Mouse (Mus musculus) limb, embryonic 15.5 days (tissue): ENCODE results near the gene Tex50. TPM values are rescaled to one million over a fixed set of nuclear protein-coding genes. Genes with fewer than 3 reads are reported as not detected.
"Not testable (repeated sequence)": the region's sequence is repeated elsewhere in the genome, so short reads cannot be mapped to it uniquely, and the experiment has no call there.

Experiments
- ATAC-seq: fragments of 200-750 bp; cut with Nextera tagmentation; 2 replicates; pipeline ENCODE4 v1.8.0; 2017; ENCODE audit warnings: low read depth, moderate TSS enrichment; ENCODE audit not compliant: insufficient number of reproducible peaks, low FRiP score, low TSS enrichment
- H3K27ac ChIP-seq: fragments of 300-500 bp; sonication (generic); 2 replicates; pipeline ENCODE4 v1.5.1; 2015; ENCODE audit warnings: moderate library complexity, mild to moderate bottlenecking, inconsistent platforms
- H3K27me3 ChIP-seq: fragments of 300-500 bp; sonication (generic); 2 replicates; pipeline ENCODE4 v1.6.1; 2015; ENCODE audit warnings: inconsistent platforms
- H3K36me3 ChIP-seq: fragments of 300-500 bp; sonication (generic); 2 replicates; pipeline ENCODE4 v1.6.1; 2015; ENCODE audit warnings: inconsistent platforms
- H3K4me1 ChIP-seq: fragments of 300-500 bp; sonication (generic); 2 replicates; pipeline ENCODE4 v1.6.1; 2015; ENCODE audit warnings: inconsistent platforms
- H3K4me2 ChIP-seq: fragments of 300-500 bp; sonication (generic); 2 replicates; pipeline ENCODE4 v1.6.1; 2015; ENCODE audit warnings: mild to moderate bottlenecking, inconsistent platforms
- H3K4me3 ChIP-seq: fragments of 300-500 bp; sonication (generic); 2 replicates; pipeline ENCODE4 v1.5.1; 2015; ENCODE audit warnings: mild to moderate bottlenecking, inconsistent platforms
- H3K9ac ChIP-seq: fragments of 300-500 bp; sonication (generic); 2 replicates; pipeline ENCODE4 v1.6.1; 2015; ENCODE audit warnings: inconsistent platforms
- H3K9me3 ChIP-seq: fragments of 300-500 bp; sonication (generic); 2 replicates; pipeline ENCODE4 v1.6.1; 2016; ENCODE audit warnings: inconsistent platforms
- WGBS: fragments of 180-500 bp; shearing (Covaris S2); methylation state at CpG from one replicate; pipeline ENCODE4 v1.1.7; 2015; 5-methylcytosine and 5-hydroxymethylcytosine counted together
- polyA plus RNA-seq: library from polyadenylated mRNA; unstranded; fragments of >200 nt; fragmentation: Nextera tagmentation; extraction: Ambion mirVana; gene quantifications from 2 replicates; pipeline ENCODE4 v1.2.1, GENCODE M21; 2015

Gene Tex50
- not detected in 2 replicates for polyA plus RNA-seq

DNA sequence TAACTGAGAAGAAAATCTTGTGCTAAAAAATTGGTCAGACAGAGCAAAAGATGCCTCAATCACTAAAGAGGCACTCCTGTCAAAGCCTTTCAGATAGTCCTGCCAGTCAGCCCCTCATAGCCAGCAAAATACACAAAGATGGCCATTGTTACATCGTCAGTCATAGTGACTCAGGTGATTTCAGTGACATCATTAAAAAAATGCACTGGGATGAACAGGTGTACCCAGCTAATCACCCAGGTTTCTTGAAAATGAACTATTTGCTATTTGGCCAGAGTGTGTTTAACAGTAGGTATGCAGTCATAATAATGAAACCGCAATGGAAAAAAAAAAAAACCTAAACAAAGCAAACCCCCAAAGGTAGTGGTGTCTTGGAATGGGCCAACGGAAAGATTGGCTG is at the start of gene Tex50:
Gene Tex50 (minus strand): TSS at position 101 of the 400 bp plus-strand sequence.
- Histone ChIP-seq H3K9me3 (no peaks in the 10 kb centered on the region), H3K27me3 (no peaks in the 10 kb centered on the region), H3K4me2 (no peak within 1 kb of the TSS), H3K36me3 (no peaks in the 10 kb centered on the region), H3K4me3 (no peak within 1 kb of the TSS), H3K4me1 (no peaks in the 10 kb centered on the region), H3K27ac (no peak within 1 kb of the TSS), H3K9ac (no peak within 1 kb of the TSS)
- ATAC-seq, result no peak
- 82% methylated on average over 3 of the region's 3 CpGs for whole genome bisulfite sequencing

- Histone ChIP-seq H3K27ac (no peak overlapping the region), H3K9ac (no peak overlapping the region), H3K4me2 (no peak overlapping the region), H3K9me3 (no peaks in the 10 kb centered on the region), H3K27me3 (no peaks in the 10 kb centered on the region), H3K4me1 (peaks cover 6% of the 10 kb centered on the region; the same call in 1 of the 2 replicates), H3K4me3 (no peak overlapping the region), H3K36me3 (no peaks in the 10 kb centered on the region)
- WGBS, result 75% methylated on average over 5 of the region's 5 CpGs
- no peak for ATAC-seq
These were observed 40.7 kb upstream of the Tex50 start for GRCm38 (mm10) chr1:161199856-161200255.

- 43% methylated on average over 11 of the region's 11 CpGs for WGBS
- not testable (repeated sequence) for H3K4me1 ChIP-seq, ATAC-seq, H3K36me3 ChIP-seq, H3K27me3 ChIP-seq, H3K9me3 ChIP-seq, H3K9ac ChIP-seq
- peak overlapping the region; percentile 87 for H3K27ac ChIP-seq
- H3K4me3 ChIP-seq, result peak overlapping the region; percentile 46
- peak overlapping the region; percentile 57 for H3K4me2 ChIP-seq
These were observed 37.2 kb upstream of the Tex50 start for GRCm38 (mm10) chr1:161196364-161196763.

- 0 out of 2 replicates have a peak, but pooled peaks cover 3% of the 10 kb centered on the region for H3K27me3 ChIP-seq
- WGBS, result 2% methylated on average over 16 of the region's 16 CpGs
- ATAC-seq, result peak; percentile 86
- peak overlapping the region; percentile 46 for H3K4me3 ChIP-seq
- H3K36me3 ChIP-seq, result no peaks in the 10 kb centered on the region
- H3K4me1 ChIP-seq, result peaks cover 6% of the 10 kb centered on the region; the same call in 1 of the 2 replicates
- peak overlapping the region; percentile 87 for H3K27ac ChIP-seq
- H3K9me3 ChIP-seq, result no peaks in the 10 kb centered on the region
- H3K9ac ChIP-seq, result peak overlapping the region; percentile 23; the same call in 1 of the 2 replicates
- H3K4me2 ChIP-seq, result peak overlapping the region; percentile 57
These were observed 36.6 kb upstream of the Tex50 start for GRCm38 (mm10) chr1:161195541-161196351.

DNA sequence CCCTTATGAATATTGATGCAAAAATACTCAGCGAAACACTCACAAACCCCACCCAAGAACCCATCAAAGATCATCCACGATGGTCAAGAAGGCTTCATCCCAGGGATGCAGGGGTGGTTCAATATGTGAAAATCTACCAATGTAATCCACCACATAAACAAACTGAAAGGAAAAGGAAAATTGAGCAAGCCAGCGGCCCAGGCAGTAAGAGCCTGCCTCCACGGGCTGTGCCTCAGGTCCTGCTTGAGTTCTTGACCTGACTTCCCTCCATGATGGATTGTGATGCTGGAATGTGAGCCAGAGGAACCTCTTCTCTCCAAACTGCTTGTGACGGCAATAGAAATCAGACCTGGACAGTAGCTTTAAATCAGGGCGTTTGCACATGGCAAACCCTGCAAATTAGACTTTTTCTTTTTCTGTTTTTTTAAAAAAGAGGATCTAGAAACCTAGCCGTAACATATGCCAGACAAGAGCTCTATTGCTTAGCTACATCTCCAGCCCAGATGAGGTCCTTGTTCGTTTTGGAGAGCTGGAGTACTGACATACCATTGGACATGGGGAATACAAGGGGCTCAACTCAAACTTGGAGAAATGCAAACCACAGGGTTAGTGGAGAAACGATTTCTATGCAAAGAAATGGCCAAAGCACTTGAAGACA is 31.3 kb upstream of the Tex50 start:
- WGBS, result 72% methylated on average over 9 of the region's 9 CpGs
- Histone ChIP-seq H3K27me3 (0 out of 2 replicates have a peak, but pooled peaks cover 3% of the 10 kb centered on the region), H3K4me1 (peaks cover 5% of the 10 kb centered on the region; the same call in 1 of the 2 replicates), H3K4me3 (no peak overlapping the region), H3K27ac (no peak overlapping the region), H3K9ac (no peak overlapping the region), H3K4me2 (no peak overlapping the region), H3K9me3 (no peaks in the 10 kb centered on the region), H3K36me3 (no peaks in the 10 kb centered on the region)
- no peak for ATAC-seq

- no peak overlapping the region for H3K4me2 ChIP-seq
- H3K9ac ChIP-seq, result no peak overlapping the region
- no peak overlapping the region for H3K4me3 ChIP-seq
- no peak overlapping the region for H3K27ac ChIP-seq
- no peaks in the 10 kb centered on the region for H3K27me3 ChIP-seq
- no peaks in the 10 kb centered on the region for H3K4me1 ChIP-seq
- no peaks in the 10 kb centered on the region for H3K36me3 ChIP-seq
- 77% methylated on average over 3 of the region's 3 CpGs for WGBS
- no peaks in the 10 kb centered on the region for H3K9me3 ChIP-seq
- ATAC-seq, result no peak
These were observed 26.3 kb upstream of the Tex50 start for GRCm38 (mm10) chr1:161185431-161185830.

- H3K4me1 ChIP-seq, result no peaks in the 10 kb centered on the region
- no peaks in the 10 kb centered on the region for H3K36me3 ChIP-seq
- 0 out of 2 replicates have a peak overlapping the region, but pooled peaks have one; percentile 3 for H3K4me2 ChIP-seq
- H3K27ac ChIP-seq, result no peak overlapping the region
- H3K9me3 ChIP-seq, result no peaks in the 10 kb centered on the region
- no peak for ATAC-seq
- no peaks in the 10 kb centered on the region for H3K27me3 ChIP-seq
- H3K9ac ChIP-seq, result no peak overlapping the region
- no peak overlapping the region for H3K4me3 ChIP-seq
- WGBS, result 55% methylated on average over 9 of the region's 9 CpGs
These were observed 24.6 kb upstream of the Tex50 start for GRCm38 (mm10) chr1:161183677-161184076.

DNA sequence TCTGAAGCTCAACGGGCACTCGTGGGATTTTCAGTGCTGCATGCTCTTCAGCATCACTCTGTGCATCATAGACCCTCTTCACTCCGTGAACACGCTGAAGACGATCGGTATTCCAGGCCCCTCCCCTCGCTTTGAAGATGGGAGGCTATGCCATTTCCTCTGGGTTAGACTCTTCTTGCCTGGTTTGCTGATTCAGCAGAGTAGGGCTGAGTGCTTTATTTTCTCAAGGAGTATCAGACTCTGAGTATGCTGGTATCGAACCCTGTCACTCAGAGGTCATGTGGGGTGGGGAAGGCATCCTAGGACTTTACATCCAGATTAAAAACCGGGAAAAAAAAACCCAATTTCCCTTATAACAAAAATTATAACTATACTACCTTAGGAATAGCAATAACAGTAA is 23.3 kb upstream of the Tex50 start:
- Histone ChIP-seq H3K4me3 (no peak overlapping the region), H3K36me3 (no peaks in the 10 kb centered on the region), H3K9me3 (no peaks in the 10 kb centered on the region), H3K4me2 (no peak overlapping the region), H3K27me3 (no peaks in the 10 kb centered on the region), H3K4me1 (no peaks in the 10 kb centered on the region), H3K9ac (no peak overlapping the region), H3K27ac (no peak overlapping the region)
- WGBS, result 84% methylated on average over 9 of the region's 9 CpGs
- no peak for ATAC-seq

DNA sequence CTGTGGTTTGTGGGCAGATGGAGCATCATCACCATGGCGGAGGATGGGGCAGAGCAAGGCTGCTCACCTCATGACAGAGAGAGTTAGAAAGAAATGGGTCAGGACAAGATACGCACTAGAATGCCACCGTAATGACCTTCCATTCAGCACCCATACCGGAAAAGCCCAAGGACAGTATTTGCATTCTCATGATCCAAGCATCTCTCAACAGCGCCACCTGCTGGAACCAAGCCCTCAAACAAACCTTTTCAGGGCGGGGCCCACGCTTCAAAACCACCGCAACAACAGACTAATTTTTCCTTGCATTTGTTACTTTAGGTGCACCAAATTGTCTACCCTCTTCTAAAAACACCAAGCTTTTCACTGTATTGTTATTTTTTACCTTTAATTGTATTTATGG is 21.6 kb upstream of the Tex50 start:
- H3K4me3 ChIP-seq, result no peak overlapping the region
- 61% methylated on average over 8 of the region's 8 CpGs for WGBS
- H3K36me3 ChIP-seq, result no peaks in the 10 kb centered on the region
- no peak for ATAC-seq
- H3K4me1 ChIP-seq, result no peaks in the 10 kb centered on the region
- H3K27ac ChIP-seq, result no peak overlapping the region
- no peak overlapping the region for H3K9ac ChIP-seq
- no peaks in the 10 kb centered on the region for H3K27me3 ChIP-seq
- no peak overlapping the region for H3K4me2 ChIP-seq
- no peaks in the 10 kb centered on the region for H3K9me3 ChIP-seq

DNA sequence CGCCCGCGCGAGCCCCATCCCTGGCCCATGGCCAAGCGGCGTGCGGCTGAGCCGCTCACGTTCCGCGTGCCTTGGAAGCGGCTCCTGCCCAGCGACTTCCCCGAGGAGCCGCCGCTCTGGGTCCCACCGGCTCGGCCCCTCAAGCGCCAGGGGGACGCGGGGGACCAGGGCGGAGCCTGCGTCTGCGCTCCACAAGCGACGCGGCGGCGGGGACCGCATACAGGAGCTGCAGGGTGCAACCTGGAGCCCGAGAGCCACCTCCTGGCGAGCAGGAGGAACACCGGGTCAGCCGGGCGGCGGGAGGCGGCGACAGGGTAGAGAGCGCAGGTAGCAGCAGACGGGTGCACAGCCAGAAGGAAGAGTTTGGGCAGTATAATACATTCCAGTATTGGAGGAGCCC is 11.5 kb upstream of the Tex50 start:
- ATAC-seq, result peak; percentile 67; the same call in 1 of the 2 replicates
- Histone ChIP-seq H3K27ac (no peak overlapping the region), H3K27me3 (peaks cover 13% of the 10 kb centered on the region), H3K4me3 (peak overlapping the region; percentile 52), H3K4me1 (no peaks in the 10 kb centered on the region), H3K36me3 (no peaks in the 10 kb centered on the region), H3K4me2 (peak overlapping the region; percentile 85), H3K9me3 (no peaks in the 10 kb centered on the region), H3K9ac (peak overlapping the region; percentile 44; the same call in 1 of the 2 replicates)
- under 1% methylated on average over 40 of the region's 40 CpGs for WGBS

DNA sequence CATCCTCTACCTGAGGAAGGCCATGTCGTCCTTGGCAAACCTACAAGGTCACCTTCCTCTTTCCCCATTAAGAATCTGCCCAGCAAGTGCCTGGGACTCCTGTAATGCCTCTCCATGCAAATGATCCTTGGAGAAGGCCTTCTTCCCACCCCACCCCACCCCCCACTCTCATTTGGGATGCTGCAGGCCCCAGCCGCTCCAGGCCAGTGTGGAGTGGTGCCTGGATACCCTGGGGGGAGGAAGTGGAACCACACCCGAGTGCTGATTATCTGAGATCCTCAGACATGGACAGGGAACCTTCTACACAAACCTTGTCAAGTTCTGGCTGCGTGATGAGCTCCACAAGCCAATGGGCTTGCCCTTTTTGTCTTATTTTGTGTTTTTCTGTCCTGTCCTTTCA is 1.2 kb upstream of the Tex50 start:
- 66% methylated on average over 4 of the region's 4 CpGs for WGBS
- Histone ChIP-seq H3K9ac (no peak overlapping the region), H3K27ac (no peak overlapping the region), H3K4me1 (no peaks in the 10 kb centered on the region), H3K4me2 (no peak overlapping the region), H3K27me3 (no peaks in the 10 kb centered on the region), H3K36me3 (no peaks in the 10 kb centered on the region), H3K9me3 (no peaks in the 10 kb centered on the region), H3K4me3 (no peak overlapping the region)
- ATAC-seq, result no peak

DNA sequence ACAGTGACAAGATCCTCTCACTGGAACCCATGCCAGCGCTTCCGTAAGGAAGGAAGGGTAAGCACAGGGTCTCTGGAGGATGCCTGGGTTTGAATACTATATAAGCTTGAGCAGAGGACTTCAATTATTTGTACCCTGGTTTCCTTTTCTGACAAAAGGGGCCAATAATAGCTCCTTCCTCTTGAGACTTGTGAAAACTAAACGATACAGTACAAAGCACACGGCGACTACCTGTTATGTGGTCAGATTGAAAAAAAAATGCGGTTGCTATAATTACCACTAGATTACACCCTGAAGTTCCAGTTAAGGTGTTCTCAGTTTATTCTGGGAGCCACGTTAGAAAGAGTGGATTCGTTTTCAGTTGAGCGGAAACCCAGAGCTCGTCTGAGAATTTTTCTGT is 2.6 kb downstream of the Tex50 start:
- Histone ChIP-seq H3K9me3 (no peaks in the 10 kb centered on the region), H3K4me3 (no peak overlapping the region), H3K27me3 (no peaks in the 10 kb centered on the region), H3K9ac (no peak overlapping the region), H3K27ac (no peak overlapping the region), H3K4me1 (no peaks in the 10 kb centered on the region), H3K36me3 (no peaks in the 10 kb centered on the region), H3K4me2 (no peak overlapping the region)
- WGBS, result 66% methylated on average over 10 of the region's 10 CpGs
- no peak for ATAC-seq
